Mouse (Mus musculus) cerebellum, adult 18-20 months (tissue): Measurements from ENCODE around the gene Tmem145.
A peak's percentile ranks its signal among the peaks of the same experiment; 100 is the strongest.
"Not testable (repeated sequence)": the region's sequence is repeated elsewhere in the genome, so short reads cannot be mapped to it uniquely, and the experiment has no call there.

Experiments used
- DNase-seq, 2 experiments: peaks; one replicate each; pipeline ENCODE4 v3.0.0; 2021

Tmem145 gene

DNA sequence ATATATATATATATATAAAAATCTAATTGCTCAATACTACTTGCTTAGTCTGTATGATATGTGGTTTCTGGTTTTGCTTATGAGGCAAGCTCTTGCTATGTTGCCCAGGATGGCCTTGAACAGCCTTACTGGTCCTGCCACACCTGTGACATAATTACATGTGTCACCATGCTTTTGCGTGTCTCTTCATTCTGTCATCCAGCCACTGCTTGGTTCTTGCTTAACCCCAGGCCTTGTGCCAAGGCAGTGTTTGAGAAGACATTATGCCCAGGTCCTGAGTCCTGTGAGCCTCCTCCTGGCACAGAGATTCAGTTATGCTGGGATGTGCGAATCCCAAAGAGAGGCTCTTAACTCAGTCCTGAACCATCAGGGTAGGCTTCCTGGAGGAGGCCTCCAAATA lies 17.3 kb downstream of the Tmem145 start:
- DNase-seq: no peak

DNA sequence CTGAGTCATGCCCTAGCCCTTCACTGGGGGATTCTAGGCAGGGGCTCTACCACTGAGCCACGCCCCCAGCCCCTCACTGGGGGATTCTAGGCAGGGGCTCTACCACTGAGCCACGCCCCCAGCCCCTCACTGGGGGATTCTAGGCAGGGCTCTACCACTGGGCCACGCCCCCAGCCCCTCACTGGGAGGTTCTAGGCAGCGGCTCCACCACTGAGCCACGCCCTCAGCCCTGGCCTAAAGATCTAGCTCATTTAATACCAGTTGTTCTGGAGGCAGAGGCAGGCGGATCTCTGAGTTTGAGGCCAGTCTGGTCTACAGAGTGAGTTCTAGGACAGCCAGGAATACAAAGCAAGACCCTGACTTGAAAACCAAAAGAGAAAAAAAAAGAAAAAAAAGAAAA lies 19.5 kb downstream of the Tmem145 start:
- DNase-seq: not testable (repeated sequence)

DNA sequence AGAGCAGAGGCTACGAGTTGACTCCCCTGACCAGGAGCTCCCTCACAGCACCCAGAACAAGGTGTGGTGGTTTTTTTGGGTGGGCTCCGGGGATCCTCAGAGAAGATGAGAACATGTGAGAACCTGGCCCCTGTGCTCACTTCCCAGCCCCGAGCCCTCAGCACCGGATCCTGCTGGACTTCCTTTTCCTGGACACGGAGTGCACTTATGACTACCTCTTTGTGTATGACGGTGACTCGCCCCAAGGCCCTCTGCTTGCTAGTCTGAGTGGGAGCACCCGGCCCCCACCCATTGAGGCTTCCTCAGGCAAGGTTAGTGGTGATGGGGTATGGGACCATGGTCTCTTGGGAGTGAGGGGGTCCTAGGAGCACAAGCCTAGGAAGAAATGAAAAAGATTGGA lies 20.3 kb downstream of the Tmem145 start:
- no peak for DNase-seq

DNA sequence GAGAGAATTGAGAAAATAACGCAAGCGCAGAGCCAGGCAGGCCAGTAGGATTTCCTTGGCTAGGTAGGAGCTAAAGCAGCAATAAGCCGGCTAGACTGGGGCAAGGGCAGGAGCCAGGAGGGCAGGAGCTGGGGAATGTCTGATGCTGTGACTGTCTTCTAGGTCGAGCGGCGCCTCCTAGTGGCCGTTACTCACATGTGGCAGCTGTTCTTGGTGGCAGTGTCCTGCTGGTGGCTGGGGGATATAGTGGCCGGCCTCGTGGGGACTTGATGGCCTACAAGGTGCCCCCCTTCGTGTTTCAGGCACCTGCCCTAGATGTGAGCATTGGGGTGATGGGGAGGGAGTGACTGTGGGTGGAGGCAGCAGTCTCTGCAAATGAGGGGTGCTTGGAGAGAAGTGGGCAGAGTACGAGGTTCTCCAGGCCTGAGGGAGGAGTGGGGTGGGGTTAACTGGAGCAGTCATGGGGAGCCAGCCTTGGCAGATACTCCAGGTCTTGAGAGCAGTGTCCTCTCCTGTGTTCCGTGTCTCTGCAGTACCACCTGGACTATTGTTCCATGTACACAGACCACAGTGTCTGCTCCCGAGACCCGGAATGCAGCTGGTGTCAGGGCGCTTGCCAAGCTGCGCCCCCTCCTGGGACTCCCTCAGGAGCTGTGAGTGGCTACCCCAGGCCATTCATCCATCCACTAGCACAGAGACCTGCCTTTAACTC lies 27.8 kb downstream of the Tmem145 start:
- peak; percentile 68 to 78 for DNase-seq

DNA sequence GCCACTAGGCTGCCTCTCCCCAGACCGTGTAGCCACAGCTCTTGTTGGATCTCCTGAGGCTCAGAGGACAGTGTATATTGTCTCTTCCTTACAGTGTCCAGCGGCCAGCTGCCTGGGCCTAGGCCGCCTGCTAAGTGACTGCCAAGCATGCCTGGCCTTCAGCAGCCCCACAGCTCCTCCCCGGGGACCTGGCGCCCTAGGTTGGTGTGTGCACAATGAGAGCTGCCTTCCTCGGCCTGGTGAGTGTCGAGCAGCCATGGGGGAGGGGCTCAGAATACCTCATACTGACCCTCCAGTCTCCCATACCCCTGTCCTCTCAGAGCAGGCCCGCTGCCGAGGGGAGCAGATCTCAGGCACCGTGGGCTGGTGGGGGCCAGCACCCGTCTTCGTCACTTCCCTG lies 28.6 kb downstream of the Tmem145 start:
- DNase-seq: no peak

DNA sequence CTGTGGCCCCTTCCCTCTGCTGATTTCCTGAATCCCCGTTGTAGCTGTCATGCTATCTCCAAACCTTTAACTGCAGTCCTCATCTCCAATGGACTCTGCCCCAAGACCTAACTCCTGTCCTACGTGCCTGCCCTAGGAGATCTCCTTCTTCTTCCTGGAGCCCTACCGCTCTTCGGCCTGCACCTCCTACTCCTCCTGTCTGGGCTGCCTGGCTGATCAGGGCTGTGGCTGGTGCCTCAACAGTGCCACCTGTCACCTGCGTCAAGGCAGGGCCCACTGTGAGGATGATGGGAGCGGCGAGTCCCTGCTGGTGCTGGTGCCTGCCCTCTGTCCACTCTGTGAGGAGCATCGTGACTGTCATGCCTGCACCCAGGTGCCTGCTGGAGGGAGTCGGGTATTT lies 33.4 kb downstream of the Tmem145 start:
- DNase-seq: no peak

DNA sequence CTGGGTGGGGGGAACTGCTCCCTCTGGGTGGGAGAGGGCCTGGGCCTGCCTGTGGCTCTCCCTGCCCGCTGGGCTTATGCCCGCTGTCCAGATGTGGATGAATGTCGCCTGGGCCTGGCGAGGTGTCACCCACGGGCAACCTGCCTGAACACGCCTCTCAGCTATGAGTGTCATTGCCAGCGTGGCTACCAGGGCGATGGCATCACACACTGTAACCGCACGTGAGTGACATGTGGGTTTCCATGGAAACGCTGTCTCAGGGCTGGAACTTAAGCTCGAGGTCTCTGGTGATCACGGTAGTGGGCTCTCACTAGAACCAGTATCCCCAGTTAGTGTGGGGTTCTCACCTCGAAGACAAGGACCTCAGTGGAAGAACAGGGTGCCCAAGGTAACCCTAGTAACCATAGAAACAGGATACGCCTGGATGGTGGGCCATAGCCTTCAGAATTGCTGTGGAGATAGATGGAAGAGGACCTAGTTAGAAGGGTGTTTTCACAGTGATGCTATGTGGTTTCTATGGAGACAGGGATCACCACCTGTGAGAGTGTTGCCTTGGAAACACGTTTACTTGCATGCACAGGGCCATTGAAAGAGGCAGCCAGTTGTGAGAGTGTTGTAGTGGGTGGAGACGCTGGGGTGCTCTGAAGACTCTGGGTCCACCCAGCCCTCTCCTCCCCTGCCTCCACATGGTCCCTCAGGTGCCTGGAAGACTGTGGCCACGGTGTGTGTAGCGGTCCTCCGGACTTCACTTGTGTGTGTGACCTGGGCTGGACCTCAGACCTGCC lies 35.3 kb downstream of the Tmem145 start:
- no peak for DNase-seq

DNA sequence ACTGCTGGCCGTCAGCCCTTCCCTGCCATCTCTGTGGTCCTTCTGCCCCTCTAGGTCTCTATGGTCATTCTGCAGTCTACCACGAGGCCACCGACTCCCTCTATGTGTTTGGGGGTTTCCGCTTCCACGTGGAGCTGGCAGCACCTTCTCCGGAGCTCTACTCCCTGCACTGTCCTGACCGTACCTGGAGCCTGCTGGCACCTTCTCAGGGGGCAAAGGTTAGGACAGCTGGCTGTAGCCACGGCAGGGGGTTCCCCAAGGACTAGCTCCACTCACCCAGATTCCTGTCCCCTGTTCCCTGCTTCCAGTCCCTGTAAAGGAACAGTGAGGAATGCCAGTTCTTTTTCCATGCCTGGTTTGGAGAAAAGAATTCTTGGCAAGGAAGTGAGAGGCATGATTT lies 43.0 kb downstream of the Tmem145 start:
- DNase-seq: no peak

DNA sequence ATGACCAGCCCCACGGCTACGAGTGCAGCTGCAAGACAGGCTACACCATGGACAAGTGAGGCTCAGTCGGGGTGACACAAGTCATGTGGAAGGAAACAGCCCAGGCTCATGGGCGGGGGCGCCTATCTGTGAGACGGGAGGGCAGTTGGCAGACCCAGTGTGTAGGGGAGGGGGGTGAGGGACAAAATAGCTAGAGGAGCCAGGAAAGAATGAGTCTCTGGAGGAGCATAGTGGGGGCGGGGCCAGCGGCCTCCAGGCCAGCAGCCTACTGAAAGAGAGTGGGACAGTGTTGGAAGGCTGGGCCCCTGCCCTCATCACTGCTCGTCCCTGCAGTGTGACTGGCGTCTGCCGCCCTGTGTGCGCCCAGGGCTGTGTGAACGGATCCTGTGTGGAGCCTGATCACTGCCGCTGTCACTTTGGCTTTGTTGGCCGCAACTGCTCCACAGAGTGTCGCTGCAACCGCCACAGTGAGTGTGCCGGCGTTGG lies 52.9 kb downstream of the Tmem145 start:
- no peak for DNase-seq

DNA sequence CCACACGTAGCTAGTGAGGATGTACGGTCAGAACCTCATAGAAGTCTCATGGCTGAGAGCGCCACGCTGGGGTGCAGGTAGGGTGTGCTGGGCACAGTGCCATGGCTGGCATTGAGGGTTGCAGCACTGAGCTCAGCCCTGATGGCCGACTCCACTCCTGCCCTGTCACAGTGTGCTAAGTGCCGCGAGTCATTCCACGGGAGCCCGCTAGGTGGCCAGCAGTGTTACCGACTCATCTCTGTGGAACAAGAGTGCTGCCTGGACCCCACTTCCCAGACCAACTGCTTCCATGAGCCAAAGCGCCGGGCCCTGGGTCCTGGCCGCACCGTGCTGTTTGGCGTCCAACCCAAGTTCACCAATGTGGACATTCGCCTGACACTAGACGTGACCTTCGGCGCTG lies 57.2 kb downstream of the Tmem145 start:
- peak; percentile 82 to 85 for DNase-seq

DNA sequence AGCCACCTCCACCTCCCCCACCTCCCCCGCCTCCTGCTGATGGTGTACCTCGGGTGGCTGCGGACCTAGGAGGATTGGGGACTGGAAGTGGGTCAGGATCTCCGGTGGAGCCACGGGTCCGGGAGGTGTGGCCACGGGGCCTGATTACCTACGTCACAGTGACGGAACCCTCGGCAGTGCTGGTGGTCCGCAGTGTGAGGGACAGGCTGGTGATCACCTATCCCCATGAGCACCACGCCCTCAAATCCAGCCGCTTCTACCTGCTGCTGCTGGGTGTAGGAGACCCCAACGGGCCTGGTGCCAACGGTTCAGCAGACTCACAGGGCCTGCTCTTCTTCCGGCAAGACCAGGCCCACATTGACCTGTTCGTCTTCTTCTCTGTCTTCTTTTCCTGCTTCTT lies 57.7 kb downstream of the Tmem145 start:
- no peak for DNase-seq
